Mouse (Mus musculus) limb, embryonic 11.5 days (tissue): ENCODE data around the gene Krt4. TPM values are rescaled to one million over a fixed set of nuclear protein-coding genes. Genes with fewer than 3 reads are reported as not detected.

Experiments
- ATAC-seq: fragments of 200-750 bp; cut with Nextera tagmentation; 2 replicates; pipeline ENCODE4 v1.8.0; 2017; ENCODE audit warnings: low read depth; ENCODE audit not compliant: insufficient number of reproducible peaks, low FRiP score, low TSS enrichment
- DNase-seq: peaks from one replicate; pipeline ENCODE4 v3.0.0-alpha.2; 2015; ENCODE audit warnings: low spot score
- H3K27ac ChIP-seq: fragments of 300-500 bp; sonication (generic); replicated peaks from 2 replicates; pipeline ENCODE4 v1.5.1; 2014; ENCODE audit warnings: low read depth, mild to moderate bottlenecking, low read length
- H3K27me3 ChIP-seq: fragments of 300-500 bp; sonication (generic); 2 replicates; pipeline ENCODE4 v1.6.1; 2014; ENCODE audit warnings: mild to moderate bottlenecking, low read length, mixed read lengths; ENCODE audit not compliant: control insufficient read depth, insufficient read depth
- H3K36me3 ChIP-seq: fragments of 300-500 bp; sonication (generic); 2 replicates; pipeline ENCODE4 v1.6.1; 2014; ENCODE audit warnings: mild to moderate bottlenecking, low read length, moderate library complexity, mixed read lengths; ENCODE audit not compliant: control insufficient read depth, insufficient read depth
- H3K4me1 ChIP-seq: fragments of 300-500 bp; sonication (generic); 2 replicates; pipeline ENCODE4 v1.6.1; 2014; ENCODE audit warnings: low read length, mixed read lengths; ENCODE audit not compliant: control insufficient read depth, insufficient read depth
- H3K4me2 ChIP-seq: fragments of 300-500 bp; sonication (generic); 2 replicates; pipeline ENCODE4 v1.6.1; 2014; ENCODE audit warnings: low read depth, mild to moderate bottlenecking, moderate library complexity; ENCODE audit not compliant: severe bottlenecking
- H3K4me3 ChIP-seq: fragments of 300-500 bp; sonication (generic); 2 replicates; pipeline ENCODE4 v1.5.1; 2014; ENCODE audit warnings: low read depth, low read length
- H3K9ac ChIP-seq: fragments of 300-500 bp; sonication (generic); 2 replicates; pipeline ENCODE4 v1.6.1; 2014; ENCODE audit warnings: mild to moderate bottlenecking, low read length
- H3K9me3 ChIP-seq: fragments of 300-500 bp; sonication (generic); 2 replicates; pipeline ENCODE4 v1.6.1; 2016; ENCODE audit warnings: low read length; ENCODE audit not compliant: control insufficient read depth
- WGBS: fragments of 180-500 bp; shearing (Covaris S2); extraction: QIAGEN DNeasy Blood & Tissue Kit; methylation state at CpG from one replicate; pipeline ENCODE4 v1.1.7; 2014; 5-methylcytosine and 5-hydroxymethylcytosine counted together
- microRNA-seq: library from miRNA; unstranded; fragments of <30 nt; microRNA quantifications from one replicate; pipeline ENCODE4, GENCODE M21; 2016
- polyA plus RNA-seq: library from polyadenylated mRNA; unstranded; fragments of >200 nt; fragmentation: Nextera tagmentation; extraction: Ambion mirVana; gene quantifications from 2 replicates; pipeline ENCODE4 v1.2.1, GENCODE M21; 2014

The Krt4 gene
- polyA plus RNA-seq, 1 experiment from 2014 or later = not detected

GRCm38 (mm10) chr15:101874383-101874782 is 50.2 kb downstream of the Krt4 start:
- Histone ChIP-seq H3K27ac (no peak overlapping the region), H3K9ac (no peak overlapping the region), H3K9me3 (no peaks in the 10 kb centered on the region), H3K27me3 (no peaks in the 10 kb centered on the region), H3K4me3 (no peak overlapping the region), H3K4me1 (no peaks in the 10 kb centered on the region), H3K36me3 (no peaks in the 10 kb centered on the region), H3K4me2 (no peak overlapping the region)
- 78% methylated on average over 1 of the region's 1 CpGs for WGBS
- ATAC-seq (no peak), DNase-seq (no peak)

GRCm38 (mm10) chr15:101873231-101873630 is 51.3 kb downstream of the Krt4 start:
- H3K27me3 ChIP-seq = no peaks in the 10 kb centered on the region
- no peak for ATAC-seq
- no peaks in the 10 kb centered on the region for H3K36me3 ChIP-seq
- no peak overlapping the region for H3K4me3 ChIP-seq
- H3K9me3 ChIP-seq = no peaks in the 10 kb centered on the region
- DNase-seq = no peak
- no peaks in the 10 kb centered on the region for H3K4me1 ChIP-seq
- WGBS = 78% methylated on average over 4 of the region's 4 CpGs
- H3K4me2 ChIP-seq = no peak overlapping the region
- no peak overlapping the region for H3K9ac ChIP-seq
- no peak overlapping the region for H3K27ac ChIP-seq

GRCm38 (mm10) chr15:101869431-101869830 is 55.1 kb downstream of the Krt4 start, which contains the start of gene Krt77:
Krt77 (minus strand) TSS chr15:101869705.
- H3K4me3 ChIP-seq = no peak within 1 kb of the TSS
- H3K9ac ChIP-seq = no peak within 1 kb of the TSS
- no peak for ATAC-seq
- no peak within 1 kb of the TSS for H3K27ac ChIP-seq
- no peaks in the 10 kb centered on the region for H3K36me3 ChIP-seq
- H3K9me3 ChIP-seq = no peaks in the 10 kb centered on the region
- no peak within 1 kb of the TSS for H3K4me2 ChIP-seq
- H3K4me1 ChIP-seq = no peaks in the 10 kb centered on the region
- DNase-seq = no peak
- 46% methylated on average over 6 of the region's 6 CpGs for WGBS
- no peaks in the 10 kb centered on the region for H3K27me3 ChIP-seq

Small RNA genes within 50 kb of the gene (microRNA-seq; reads per million reads assigned to microRNA genes)
- not detected for gene Gm44356

Other genes with a start within 250 kb of the Krt4 start
- gene Krt6b, start 244.4 kb downstream of the Krt4 start, polyA plus RNA-seq = not detected in 2 replicates
- gene Krt6a, start 230.4 kb downstream of the Krt4 start, polyA plus RNA-seq = 0.38 TPM in 1 of 2 replicates, not detected in the other
- gene Krt5, start 211.8 kb downstream of the Krt4 start, polyA plus RNA-seq = 16.0 and 22.4 TPM in 2 replicates
- 0.11 TPM in 1 of 2 replicates, not detected in the other for gene Krt71, start 181.6 kb downstream of the Krt4 start, polyA plus RNA-seq
- not detected in 2 replicates for gene Krt72, start 138.3 kb downstream of the Krt4 start, polyA plus RNA-seq
- gene Krt73, start 122.4 kb downstream of the Krt4 start, polyA plus RNA-seq = not detected in 2 replicates
- gene Krt2, start 106.6 kb downstream of the Krt4 start, polyA plus RNA-seq = not detected in 2 replicates
- 0.61 and 0.75 TPM in 2 replicates for gene Krt1, start 73.9 kb downstream of the Krt4 start, polyA plus RNA-seq
- gene Krt77, start 55.0 kb downstream of the Krt4 start, polyA plus RNA-seq = not detected in 2 replicates
- gene Krt76, start 31.8 kb downstream of the Krt4 start, polyA plus RNA-seq = not detected in 2 replicates
- not detected in 2 replicates for gene Krt79, start 15.6 kb upstream of the Krt4 start, polyA plus RNA-seq
- gene Krt78, start 29.6 kb upstream of the Krt4 start, polyA plus RNA-seq = not detected in 2 replicates
- 21.3 and 22.7 TPM in 2 replicates for gene Krt8, start 79.7 kb upstream of the Krt4 start, polyA plus RNA-seq
- gene Krt18, start 103.4 kb upstream of the Krt4 start, polyA plus RNA-seq = 26.8 and 30.1 TPM in 2 replicates
- 131 and 141 TPM in 2 replicates for gene Eif4b, start 149.0 kb upstream of the Krt4 start, polyA plus RNA-seq
- gene Tns2, start 175.7 kb upstream of the Krt4 start, polyA plus RNA-seq = 14.6 and 15.6 TPM in 2 replicates
- 7.2 and 10.0 TPM in 2 replicates for gene Spryd3, start 211.5 kb upstream of the Krt4 start, polyA plus RNA-seq
- 0.17 and 0.57 TPM in 2 replicates for gene Igfbp6, start 219.6 kb upstream of the Krt4 start, polyA plus RNA-seq
- gene Soat2, start 225.8 kb upstream of the Krt4 start, polyA plus RNA-seq = 0.09 and 0.24 TPM in 2 replicates